Mouse (Mus musculus): Measurements from ENCODE around the gene Lhpp.

GRCm38 (mm10) chr7:132611530-132611929, 1.1 kb downstream of the Lhpp start:
- TF ChIP-seq CTCF (IDR thresholded peaks at IDR 0.05; ENCODE audit: borderline replicate concordance, insufficient read depth, low read depth, low read length) (no peak), POLR2A (IDR thresholded peaks at IDR 0.05; ENCODE audit: borderline replicate concordance, insufficient read depth, low read length) (no peak)
